Mouse (Mus musculus): Measurements from ENCODE around the gene Gm12569. TPM values are rescaled to one million over a fixed set of nuclear protein-coding genes. Genes with fewer than 3 reads are reported as not detected.

Gene Gm12569
- total RNA-seq, 2 experiments from 2014 or later, result not detected

Other genes starting within 250 kb of the Gm12569 start
- not detected for gene Olfr1377, start 238.5 kb upstream of the Gm12569 start, total RNA-seq (2021)
- gene Olfr51, start 216.9 kb upstream of the Gm12569 start, total RNA-seq (2021), result not detected
- not detected for gene Olfr54, start 206.2 kb upstream of the Gm12569 start, total RNA-seq (2021)
- not detected for gene Olfr1375, start 172.4 kb upstream of the Gm12569 start, total RNA-seq (2021)
- 1 to 10 TPM; 1.7 to 1.9 TPM for gene Zfp354a, start 161.2 kb upstream of the Gm12569 start, total RNA-seq (2021)
- 10 to 100 TPM; 27.1 to 43.5 TPM for gene Clk4, start 41.3 kb downstream of the Gm12569 start, total RNA-seq (2021)
- not detected for gene BC049762, start 42.6 kb downstream of the Gm12569 start, total RNA-seq (2021)
- 1 to 10 TPM; 4.7 to 5.9 TPM for gene Col23a1, start 69.4 kb downstream of the Gm12569 start, total RNA-seq (2021)

All from gastrocnemius, postnatal 14 days (tissue).